Mouse (Mus musculus): ENCODE data around the gene Ier2. TPM values are rescaled to one million over a fixed set of nuclear protein-coding genes. Genes with fewer than 3 reads are reported as not detected.
"Not testable (repeated sequence)": the region's sequence is repeated elsewhere in the genome, so short reads cannot be mapped to it uniquely, and the experiment has no call there.

Gene Ier2
- polyA plus RNA-seq, 2 experiments from 2014 or later = 39.5 to 42.6 TPM

DNA sequence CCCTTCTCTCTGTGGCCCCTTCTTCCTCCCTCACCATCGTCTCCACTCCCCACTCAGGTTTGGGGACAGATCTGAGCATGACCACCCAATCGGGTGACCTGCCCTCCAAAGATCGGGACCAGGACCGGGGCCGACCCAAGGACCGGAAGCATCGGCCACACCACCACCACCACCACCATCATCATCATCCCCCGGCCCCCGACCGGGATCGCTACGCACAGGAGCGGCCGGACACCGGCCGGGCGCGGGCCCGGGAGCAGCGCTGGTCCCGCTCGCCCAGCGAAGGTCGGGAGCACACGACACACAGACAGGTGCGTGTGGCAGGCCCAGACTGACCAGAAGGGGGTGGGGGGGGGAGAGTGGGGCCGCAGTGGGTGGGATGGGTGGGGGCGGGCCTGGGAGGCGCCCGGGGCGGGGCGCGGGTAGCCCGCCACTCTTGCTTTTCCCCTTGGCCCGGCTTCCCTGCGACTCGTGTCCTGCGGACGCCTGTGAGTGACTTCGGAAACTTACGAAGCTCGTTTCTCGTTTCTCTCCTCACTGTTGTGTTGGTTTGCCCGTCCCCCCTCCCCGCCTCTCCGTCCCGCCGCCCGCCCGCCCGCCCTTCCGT lies 24.0 kb downstream of the Ier2 start:
- no peak for ATAC-seq

DNA sequence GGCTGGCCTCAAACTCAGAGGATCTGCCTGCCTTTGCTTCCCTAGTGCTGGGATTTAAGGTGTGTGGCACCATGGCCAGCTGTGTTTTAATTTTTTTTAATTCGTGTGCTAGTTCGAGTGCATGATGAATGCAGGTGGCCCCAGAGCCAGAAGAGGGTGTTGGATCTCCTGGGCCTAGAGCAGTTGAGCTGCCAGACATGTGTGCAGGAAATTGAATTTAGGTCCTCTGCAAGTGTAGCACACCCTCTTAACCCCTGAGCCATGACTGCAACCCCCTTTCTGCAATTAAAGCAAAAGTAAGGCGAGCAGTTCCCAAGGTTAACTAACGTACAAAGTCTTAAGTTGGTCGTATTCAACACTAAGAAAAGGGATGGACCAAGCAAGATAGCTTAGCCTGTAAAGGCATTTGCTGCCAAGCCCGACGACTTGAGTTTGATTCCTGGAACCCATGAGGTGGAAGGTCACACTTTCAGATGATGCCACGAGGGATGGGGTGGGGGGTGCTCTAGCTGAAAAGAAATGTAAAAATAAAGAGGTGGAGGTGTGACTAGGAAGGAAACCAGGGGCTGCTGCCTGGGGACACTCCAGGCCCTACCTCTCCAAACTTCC lies 24.6 kb downstream of the Ier2 start:
- ATAC-seq = no peak

- no peak for ATAC-seq
These were observed 26.5 kb downstream of the Ier2 start for GRCm38 (mm10) chr8:84636051-84636691.

DNA sequence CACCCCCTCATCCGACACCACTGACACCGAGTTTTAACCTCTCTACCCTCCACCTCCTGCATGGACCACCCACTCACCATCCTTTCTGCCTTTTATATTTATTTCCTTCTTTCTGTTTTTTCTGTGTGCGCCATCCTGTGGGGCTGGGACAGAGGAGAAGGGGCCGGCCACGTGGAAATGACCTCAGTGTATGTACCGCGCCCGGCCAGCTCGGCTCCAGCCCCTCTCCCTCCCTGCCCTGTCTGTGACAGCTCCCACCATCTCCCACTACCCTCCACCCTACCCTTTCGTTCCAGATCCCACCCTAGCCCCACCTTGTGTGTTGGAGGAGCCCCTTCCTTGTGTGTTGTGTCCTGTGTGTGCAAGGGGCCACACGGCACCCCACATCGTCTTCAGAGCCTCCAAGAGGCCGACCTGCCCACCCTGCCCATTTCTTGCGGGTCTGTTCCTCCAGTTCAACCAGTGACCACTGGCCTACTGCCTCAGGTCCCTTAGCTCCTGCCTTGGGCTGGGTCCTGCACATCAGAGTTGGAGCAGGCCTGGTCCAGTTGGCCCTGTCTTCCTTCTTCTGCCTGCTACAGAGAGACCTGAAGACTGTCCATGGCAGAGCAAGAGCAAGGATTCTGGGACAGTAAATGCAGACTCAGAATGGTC lies 27.1 kb downstream of the Ier2 start:
- ATAC-seq = no peak

DNA sequence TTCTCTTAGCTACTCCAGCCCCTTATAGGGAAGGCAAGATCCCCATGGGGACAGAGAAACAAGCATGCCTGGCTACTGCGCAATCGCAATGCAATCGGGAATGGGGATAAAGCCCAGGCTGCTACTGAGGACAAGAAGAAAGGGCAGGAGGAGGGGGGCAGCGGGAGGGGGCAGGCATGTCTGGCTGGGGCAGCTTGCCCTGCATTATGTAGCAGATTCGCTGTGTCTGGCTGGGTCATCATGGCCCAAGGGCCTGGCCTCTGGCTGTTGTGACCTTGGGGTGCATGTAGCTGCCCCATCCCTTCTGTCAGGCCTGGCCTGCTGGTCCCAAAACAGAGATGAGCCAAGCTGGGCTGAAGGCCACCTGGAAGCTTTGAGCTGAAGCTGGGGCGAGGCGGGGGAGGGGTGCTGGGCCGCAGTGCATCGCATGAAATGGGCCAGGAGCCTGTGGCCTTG lies 27.8 kb downstream of the Ier2 start:
- no peak for ATAC-seq

DNA sequence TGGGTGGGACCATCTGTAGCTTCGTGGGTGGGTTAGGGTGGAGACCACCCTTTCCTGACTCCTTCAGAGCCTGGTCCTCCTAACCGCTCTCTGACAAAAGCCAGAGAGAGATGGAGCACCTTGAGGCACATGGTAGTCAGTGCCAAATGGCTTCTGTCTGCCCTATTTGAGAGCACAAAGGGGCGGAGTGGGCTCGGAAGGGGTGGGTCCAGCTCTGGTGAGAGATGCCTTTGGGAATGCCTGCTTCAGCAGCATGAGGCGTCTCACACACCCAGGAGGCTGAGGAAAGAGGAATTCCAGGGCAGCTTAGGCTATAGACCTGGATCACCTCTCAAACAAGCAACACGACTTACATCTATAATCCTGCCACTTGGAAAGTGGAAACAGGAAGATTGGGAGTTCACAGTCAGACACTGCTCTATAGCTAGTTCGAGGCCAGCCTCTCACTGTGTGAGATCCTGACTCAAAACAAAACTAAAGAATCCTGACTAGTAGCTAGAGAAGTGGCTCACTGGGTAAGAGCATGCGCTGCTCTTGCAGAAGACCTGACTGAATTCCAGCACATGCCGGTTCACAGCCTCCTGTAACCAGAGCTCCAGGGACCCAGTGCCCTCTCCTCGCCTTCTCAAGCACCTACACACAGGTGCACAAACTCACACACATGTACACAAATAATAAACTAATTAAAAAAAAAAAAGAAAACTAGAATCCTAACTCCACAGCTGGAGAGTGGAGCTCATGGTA lies 28.6 kb downstream of the Ier2 start:
- no peak for ATAC-seq

DNA sequence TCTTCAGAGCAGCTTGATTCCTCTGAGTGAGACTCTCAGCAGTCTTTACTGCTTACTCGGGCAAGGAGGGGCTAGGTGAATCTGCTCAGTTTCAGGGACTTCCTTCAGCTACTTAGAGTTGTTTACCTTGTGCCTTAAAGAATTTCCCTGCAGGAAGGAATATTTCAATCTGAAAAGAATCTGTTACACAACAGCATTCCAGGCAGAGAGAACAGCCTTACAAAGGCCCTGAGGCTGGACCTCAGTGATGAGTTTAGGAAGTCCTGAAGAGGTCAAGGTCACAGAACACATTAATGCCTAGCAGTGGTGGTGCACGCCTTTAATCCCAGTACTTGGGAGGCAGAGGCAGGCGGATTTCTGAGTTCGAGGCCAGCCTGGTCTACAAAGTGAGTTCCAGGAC lies 30.8 kb downstream of the Ier2 start:
- ATAC-seq = no peak

GRCm38 (mm10) chr8:84630145-84630544 lies 32.5 kb downstream of the Ier2 start:
- ATAC-seq = no peak

- ATAC-seq = no peak
These were observed 33.1 kb downstream of the Ier2 start for GRCm38 (mm10) chr8:84629586-84629985.

DNA sequence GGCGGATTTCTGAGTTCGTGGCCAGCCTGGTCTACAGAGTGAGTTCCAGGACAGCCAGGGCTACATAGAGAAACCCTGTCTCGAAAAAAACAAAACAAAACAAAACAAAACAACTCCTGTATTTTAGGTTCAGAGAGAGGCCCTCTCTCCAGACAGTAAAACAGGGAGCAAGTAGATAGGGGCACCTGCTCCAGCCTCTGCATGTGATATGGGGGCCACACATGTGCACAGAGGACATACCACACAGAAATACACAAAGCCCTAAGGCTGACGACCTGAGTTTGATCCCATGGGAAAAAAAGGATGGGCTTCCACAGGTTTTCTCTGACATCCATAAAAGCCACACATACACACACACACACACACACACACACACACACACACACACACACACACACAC lies 39.2 kb downstream of the Ier2 start:
- ATAC-seq = not testable (repeated sequence)

DNA sequence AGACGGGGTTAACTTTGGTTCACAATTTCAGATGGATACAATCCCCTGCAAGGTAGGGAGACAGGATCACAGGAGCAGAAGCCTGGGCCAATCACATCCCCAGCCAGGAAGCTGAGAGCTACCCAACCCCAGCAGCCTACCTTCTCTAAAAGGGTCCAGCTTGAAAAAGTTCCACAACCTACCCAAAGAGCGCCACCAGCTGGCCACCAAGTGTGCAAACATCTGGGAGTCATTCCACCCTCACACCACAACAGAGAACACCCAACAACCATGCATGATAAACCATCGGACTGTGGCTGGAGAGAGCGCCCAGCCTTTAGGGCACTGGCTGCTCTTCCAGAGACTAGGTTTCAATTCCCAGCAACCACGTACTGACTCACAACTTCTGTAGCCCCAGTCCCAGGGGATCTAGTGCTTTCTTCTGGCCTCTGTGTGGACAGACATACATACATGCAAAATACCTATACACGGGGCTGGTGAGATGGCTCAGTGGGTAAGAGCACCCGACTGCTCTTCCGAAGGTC lies 41.5 kb downstream of the Ier2 start:
- ATAC-seq = no peak

- ATAC-seq = no peak
These were observed 45.6 kb downstream of the Ier2 start for GRCm38 (mm10) chr8:84617005-84617404.

DNA sequence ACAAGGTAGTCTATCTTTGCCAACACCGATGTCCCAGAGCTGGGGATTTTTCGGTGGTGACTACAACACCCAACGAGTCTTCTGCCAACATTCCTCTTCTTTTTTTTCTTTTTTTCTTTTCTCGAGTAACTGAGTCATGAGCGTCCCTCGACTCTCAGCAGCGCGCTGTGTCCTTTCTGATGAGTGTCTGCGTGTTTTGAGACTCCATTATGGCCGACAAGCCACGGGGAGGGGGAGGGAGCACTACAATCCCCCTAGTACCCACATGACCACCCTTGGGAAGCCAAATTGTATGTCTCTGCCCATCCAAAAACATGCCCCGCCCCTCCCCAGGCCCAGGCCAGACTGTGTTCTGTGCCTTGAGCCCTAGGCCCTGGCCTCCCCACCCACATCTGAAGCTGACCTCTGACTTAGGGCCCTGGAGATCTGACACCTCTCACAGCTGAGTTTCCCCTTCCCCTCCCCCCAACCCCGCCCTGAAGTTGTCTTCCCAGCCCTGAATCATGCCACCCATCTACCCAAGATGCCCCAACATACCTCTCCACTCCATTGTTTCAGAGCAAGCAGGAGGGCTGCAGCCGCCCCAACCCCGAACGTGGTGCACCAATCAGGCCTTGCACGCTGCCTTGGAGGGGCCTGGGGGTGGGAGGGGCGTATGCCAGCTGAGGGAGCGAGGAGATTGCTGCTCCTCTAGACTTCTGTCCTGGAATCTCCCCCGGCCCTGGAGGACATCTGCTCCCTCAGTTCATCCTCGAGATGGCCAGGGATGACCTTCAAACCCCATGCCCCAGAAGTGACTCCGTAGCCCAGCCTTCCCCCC lies 46.8 kb downstream of the Ier2 start:
- no peak for ATAC-seq

GRCm38 (mm10) chr8:84614512-84615223 lies 48.0 kb downstream of the Ier2 start:
- ATAC-seq = peak; percentile 34

Other genes with a start within 250 kb of the Ier2 start
- gene Trmt1, start 23.5 kb upstream of the Ier2 start, polyA plus RNA-seq (2017; shearing (Covaris generic)) = 10 to 100 TPM; 45.0 to 60.3 TPM
- 1 to 10 TPM; 8.1 to 9.1 TPM for gene Nacc1, start 25.0 kb upstream of the Ier2 start, polyA plus RNA-seq (2017; shearing (Covaris generic))
- gene Lyl1, start 38.6 kb upstream of the Ier2 start, polyA plus RNA-seq (2017; shearing (Covaris generic)) = 1 to 10 TPM; 2.0 to 2.6 TPM
- gene G430095P16Rik, start 60.2 kb upstream of the Ier2 start, polyA plus RNA-seq (2017; shearing (Covaris generic)) = 10 to 100 TPM; 24.3 to 28.6 TPM
- 1 to 10 TPM; 2.8 to 7.2 TPM for gene Nfix, start 137.5 kb upstream of the Ier2 start, polyA plus RNA-seq (2017; shearing (Covaris generic))
- 1 to 10 TPM; 4.9 to 7.6 TPM for gene Dand5, start 160.0 kb upstream of the Ier2 start, polyA plus RNA-seq (2017; shearing (Covaris generic))
- 10 to 100 TPM; 14.3 to 16.4 TPM for gene Gadd45gip1, start 168.7 kb upstream of the Ier2 start, polyA plus RNA-seq (2017; shearing (Covaris generic))
- 100 to 1,000 TPM; 139 to 160 TPM for gene Rad23a, start 177.8 kb upstream of the Ier2 start, polyA plus RNA-seq (2017; shearing (Covaris generic))
- gene Calr, start 184.1 kb upstream of the Ier2 start, polyA plus RNA-seq (2017; shearing (Covaris generic)) = 100 to 1,000 TPM; 250 to 281 TPM
- 100 to 1,000 TPM in 1 of 2 experiments, 10 to 100 TPM in 1; 67.4 to 122 TPM for gene Farsa, start 194.1 kb upstream of the Ier2 start, polyA plus RNA-seq (2017; shearing (Covaris generic))
- gene Syce2, start 209.3 kb upstream of the Ier2 start, polyA plus RNA-seq (2017; shearing (Covaris generic)) = 1 to 10 TPM; 6.5 to 9.0 TPM
- 10 to 100 TPM; 21.5 to 32.7 TPM for gene Gcdh, start 231.1 kb upstream of the Ier2 start, polyA plus RNA-seq (2017; shearing (Covaris generic))
- under 1 TPM in 1 of 2 experiments, not detected in 1; 0.22 TPM for gene Klf1, start 239.1 kb upstream of the Ier2 start, polyA plus RNA-seq (2017; shearing (Covaris generic))
- gene Dnase2a, start 245.7 kb upstream of the Ier2 start, polyA plus RNA-seq (2017; shearing (Covaris generic)) = 10 to 100 TPM; 25.7 to 29.7 TPM